Mouse (Mus musculus): ENCODE data around the gene Hpn. TPM values are rescaled to one million over a fixed set of nuclear protein-coding genes. Genes with fewer than 3 reads are reported as not detected.
A peak's percentile ranks its signal among the peaks of the same experiment; 100 is the strongest.

The Hpn gene
- total and polyA plus RNA-seq, 2 experiments from 2014 or later = 0.88 TPM; not detected in 1

- DNase-seq (ENCODE audit: low spot score) = peak; percentile 86
- Histone ChIP-seq H3K27me3 (ENCODE audit: insufficient read depth, low read length) (no peaks in the 10 kb centered on the region), H3K9ac (replicated peaks; ENCODE audit: low read length) (no peak overlapping the region), H3K4me1 (ENCODE audit: insufficient read depth, low read length) (no peaks in the 10 kb centered on the region), H3K4me2 (ENCODE audit: low read depth, low read length) (no peak overlapping the region), H3K36me3 (ENCODE audit: insufficient read depth, low read length) (no peaks in the 10 kb centered on the region), H3K9me3 (ENCODE audit: low read length) (no peaks in the 10 kb centered on the region), H3K4me3 (ENCODE audit: low read length) (no peak overlapping the region), H3K27ac (no peak overlapping the region)
- peak; percentile 89 for TF ChIP-seq CTCF (IDR thresholded peaks at IDR 0.05; ENCODE audit: low read depth)
- 44% methylated on average over 5 of the region's 5 CpGs for WGBS
- ATAC-seq = peak; percentile 58
Observed at GRCm38 (mm10) chr7:31077885-31078445, 37.1 kb downstream of the Hpn start.

DNA sequence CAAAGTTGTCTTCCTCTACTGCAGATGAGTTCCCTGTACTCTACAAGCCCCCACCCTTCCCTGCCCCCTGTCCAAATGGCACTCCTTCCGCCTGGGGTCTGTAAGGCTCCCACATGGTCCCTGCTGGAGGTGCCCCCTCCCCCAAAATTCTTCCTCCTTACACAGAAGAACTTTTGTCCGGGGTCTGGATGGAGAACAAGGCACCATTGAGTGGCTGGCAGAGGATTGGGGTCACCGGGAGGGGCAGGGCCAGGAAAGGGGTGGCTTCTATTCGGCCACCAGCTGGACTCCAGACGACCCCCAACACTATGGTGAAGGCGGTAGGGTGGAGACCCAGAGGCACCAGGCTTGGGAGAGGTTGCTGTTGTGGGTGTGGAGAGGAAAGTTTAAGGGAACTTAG is 37.6 kb downstream of the Hpn start:
- DNase-seq (ENCODE audit: low spot score) (peak; percentile 36), ATAC-seq (peak; percentile 79)
- Histone ChIP-seq H3K27ac (no peak overlapping the region), H3K9me3 (ENCODE audit: low read length) (no peaks in the 10 kb centered on the region), H3K9ac (replicated peaks; ENCODE audit: low read length) (no peak overlapping the region), H3K4me3 (ENCODE audit: low read length) (no peak overlapping the region), H3K4me1 (ENCODE audit: insufficient read depth, low read length) (no peaks in the 10 kb centered on the region), H3K27me3 (ENCODE audit: insufficient read depth, low read length) (no peaks in the 10 kb centered on the region), H3K36me3 (ENCODE audit: insufficient read depth, low read length) (no peaks in the 10 kb centered on the region), H3K4me2 (ENCODE audit: low read depth, low read length) (no peak overlapping the region)
- no peak for TF ChIP-seq CTCF (IDR thresholded peaks at IDR 0.05; ENCODE audit: low read depth)
- 37% methylated on average over 6 of the region's 6 CpGs for WGBS

GRCm38 (mm10) chr7:31076492-31076891 is 38.6 kb downstream of the Hpn start, which contains the start of gene Fxyd3:
Gene Fxyd3 (minus strand): TSS chr7:31076704.
- no peak for ATAC-seq
- 66% methylated on average over 5 of the region's 5 CpGs for WGBS

GRCm38 (mm10) chr7:31074713-31075069 is 40.4 kb downstream of the Hpn start:
- no peak for TF ChIP-seq CTCF (IDR thresholded peaks at IDR 0.05; ENCODE audit: low read depth)

More at GRCm38 (mm10) chr7:31076492-31076891, 38.6 kb downstream of the Hpn start, which contains the start of gene Fxyd3:
- Histone ChIP-seq H3K27ac (no peak within 1 kb of the TSS), H3K4me1 (ENCODE audit: insufficient read depth, low read length) (no peaks in the 10 kb centered on the region), H3K9me3 (ENCODE audit: low read length) (no peaks in the 10 kb centered on the region), H3K36me3 (ENCODE audit: insufficient read depth, low read length) (no peaks in the 10 kb centered on the region), H3K9ac (replicated peaks; ENCODE audit: low read length) (no peak within 1 kb of the TSS), H3K27me3 (ENCODE audit: insufficient read depth, low read length) (no peaks in the 10 kb centered on the region), H3K4me3 (ENCODE audit: low read length) (no peak within 1 kb of the TSS), H3K4me2 (ENCODE audit: low read depth, low read length) (no peak within 1 kb of the TSS)
- DNase-seq (ENCODE audit: low spot score) = no peak
- no peak for TF ChIP-seq CTCF (IDR thresholded peaks at IDR 0.05; ENCODE audit: low read depth)

DNA sequence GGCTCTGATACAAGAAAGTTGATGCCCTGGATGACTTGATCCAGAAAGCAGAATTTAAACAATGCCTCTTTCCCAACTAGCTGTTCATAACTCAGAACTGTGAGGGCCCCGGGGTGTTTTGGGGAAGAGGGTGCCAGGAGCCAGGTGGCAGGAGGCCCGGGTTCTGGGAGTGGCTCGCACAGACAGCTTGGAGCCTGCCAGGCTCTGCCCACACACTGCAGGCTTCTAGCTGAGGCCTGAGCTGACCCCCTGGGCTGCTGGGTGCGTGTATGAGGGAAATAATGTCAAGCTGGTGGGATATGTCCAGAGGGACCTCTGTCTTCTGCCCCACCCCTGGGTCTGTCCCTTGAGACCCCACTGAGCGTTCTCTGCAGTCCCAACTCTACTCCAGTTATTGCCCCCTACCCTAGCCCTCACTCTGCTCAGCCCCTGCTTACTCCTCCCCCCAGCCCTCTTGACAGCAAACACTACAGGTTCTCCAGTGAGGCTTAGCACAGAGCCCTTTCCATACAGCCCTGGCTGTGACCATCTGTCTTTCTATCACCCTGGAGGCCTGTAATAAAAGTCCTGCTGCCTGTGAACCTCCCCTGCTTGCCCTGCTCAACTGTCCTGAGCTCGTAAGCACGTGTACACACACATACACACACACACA is 40.9 kb downstream of the Hpn start:
- H3K27me3 ChIP-seq (ENCODE audit: insufficient read depth, low read length) = no peaks in the 10 kb centered on the region
- no peak overlapping the region for H3K4me3 ChIP-seq (ENCODE audit: low read length)
- no peaks in the 10 kb centered on the region for H3K9me3 ChIP-seq (ENCODE audit: low read length)
- no peak for ATAC-seq
- no peak overlapping the region for H3K4me2 ChIP-seq (ENCODE audit: low read depth, low read length)
- no peak for DNase-seq (ENCODE audit: low spot score)
- no peaks in the 10 kb centered on the region for H3K36me3 ChIP-seq (ENCODE audit: insufficient read depth, low read length)
- TF ChIP-seq CTCF (IDR thresholded peaks at IDR 0.05; ENCODE audit: low read depth) = no peak
- 53% methylated on average over 7 of the region's 7 CpGs for WGBS
- no peak overlapping the region for H3K9ac ChIP-seq (replicated peaks; ENCODE audit: low read length)
- no peak overlapping the region for H3K27ac ChIP-seq
- H3K4me1 ChIP-seq (ENCODE audit: insufficient read depth, low read length) = no peaks in the 10 kb centered on the region

More at GRCm38 (mm10) chr7:31074713-31075069, 40.4 kb downstream of the Hpn start:
- no peaks in the 10 kb centered on the region for H3K4me1 ChIP-seq (ENCODE audit: insufficient read depth, low read length)
- WGBS = 58% methylated on average over 5 of the region's 5 CpGs
- H3K4me2 ChIP-seq (ENCODE audit: low read depth, low read length) = no peak overlapping the region
- H3K27me3 ChIP-seq (ENCODE audit: insufficient read depth, low read length) = no peaks in the 10 kb centered on the region
- ATAC-seq (no peak), DNase-seq (ENCODE audit: low spot score) (no peak)
- no peaks in the 10 kb centered on the region for H3K36me3 ChIP-seq (ENCODE audit: insufficient read depth, low read length)
- H3K4me3 ChIP-seq (ENCODE audit: low read length) = no peak overlapping the region
- no peak overlapping the region for H3K9ac ChIP-seq (replicated peaks; ENCODE audit: low read length)
- no peak overlapping the region for H3K27ac ChIP-seq
- no peaks in the 10 kb centered on the region for H3K9me3 ChIP-seq (ENCODE audit: low read length)

GRCm38 (mm10) chr7:31073546-31073945 is 41.5 kb downstream of the Hpn start:
- no peaks in the 10 kb centered on the region for H3K4me1 ChIP-seq (ENCODE audit: insufficient read depth, low read length)
- DNase-seq (ENCODE audit: low spot score) = no peak
- H3K27ac ChIP-seq = no peak overlapping the region
- no peaks in the 10 kb centered on the region for H3K27me3 ChIP-seq (ENCODE audit: insufficient read depth, low read length)
- ATAC-seq = no peak
- no peak overlapping the region for H3K9ac ChIP-seq (replicated peaks; ENCODE audit: low read length)
- H3K4me3 ChIP-seq (ENCODE audit: low read length) = no peak overlapping the region
- H3K36me3 ChIP-seq (ENCODE audit: insufficient read depth, low read length) = no peaks in the 10 kb centered on the region
- no peaks in the 10 kb centered on the region for H3K9me3 ChIP-seq (ENCODE audit: low read length)
- H3K4me2 ChIP-seq (ENCODE audit: low read depth, low read length) = no peak overlapping the region
- no peak for TF ChIP-seq CTCF (IDR thresholded peaks at IDR 0.05; ENCODE audit: low read depth)

- DNase-seq (ENCODE audit: low spot score) (no peak), ATAC-seq (no peak)
- H3K9me3 ChIP-seq (ENCODE audit: low read length) = no peaks in the 10 kb centered on the region
- H3K27me3 ChIP-seq (ENCODE audit: insufficient read depth, low read length) = no peaks in the 10 kb centered on the region
- H3K4me1 ChIP-seq (ENCODE audit: insufficient read depth, low read length) = no peaks in the 10 kb centered on the region
- no peak overlapping the region for H3K27ac ChIP-seq
- TF ChIP-seq CTCF (IDR thresholded peaks at IDR 0.05; ENCODE audit: low read depth) = no peak
- H3K4me3 ChIP-seq (ENCODE audit: low read length) = no peak overlapping the region
- H3K4me2 ChIP-seq (ENCODE audit: low read depth, low read length) = no peak overlapping the region
- WGBS = 46% methylated on average over 9 of the region's 9 CpGs
- no peak overlapping the region for H3K9ac ChIP-seq (replicated peaks; ENCODE audit: low read length)
- no peaks in the 10 kb centered on the region for H3K36me3 ChIP-seq (ENCODE audit: insufficient read depth, low read length)
Observed at GRCm38 (mm10) chr7:31072326-31072725, 42.8 kb downstream of the Hpn start.

Measured in hindbrain, postnatal 0 days (tissue).